Mouse (Mus musculus) forebrain, embryonic 13.5 days (tissue): ENCODE results near the gene Spata20. TPM values are rescaled to one million over a fixed set of nuclear protein-coding genes. Genes with fewer than 3 reads are reported as not detected.

Source experiments
- ATAC-seq: fragments of 200-750 bp; cut with Nextera tagmentation; 2 replicates; pipeline ENCODE4 v1.8.0; 2017
- H3K27ac ChIP-seq: fragments of 300-500 bp; sonication (generic); 2 replicates; pipeline ENCODE4 v1.5.1; 2015; ENCODE audit warnings: inconsistent platforms, mild to moderate bottlenecking, moderate library complexity
- H3K27me3 ChIP-seq: fragments of 300-500 bp; sonication (generic); 2 replicates; pipeline ENCODE4 v1.6.1; 2015; ENCODE audit warnings: mild to moderate bottlenecking, inconsistent platforms
- H3K36me3 ChIP-seq: fragments of 300-500 bp; sonication (generic); 2 replicates; pipeline ENCODE4 v1.6.1; 2015; ENCODE audit warnings: mild to moderate bottlenecking, inconsistent platforms; ENCODE audit not compliant: poor library complexity, severe bottlenecking
- H3K4me1 ChIP-seq: fragments of 300-500 bp; sonication (generic); 2 replicates; pipeline ENCODE4 v1.6.1; 2015; ENCODE audit warnings: inconsistent platforms
- H3K4me2 ChIP-seq: fragments of 300-500 bp; sonication (generic); 2 replicates; pipeline ENCODE4 v1.6.1; 2015; ENCODE audit warnings: inconsistent platforms, mild to moderate bottlenecking, moderate library complexity
- H3K4me3 ChIP-seq: fragments of 300-500 bp; sonication (generic); 2 replicates; pipeline ENCODE4 v1.5.1; 2015; ENCODE audit warnings: mild to moderate bottlenecking, inconsistent platforms
- H3K9ac ChIP-seq: fragments of 300-500 bp; sonication (generic); 2 replicates; pipeline ENCODE4 v1.6.1; 2015; ENCODE audit warnings: mild to moderate bottlenecking, inconsistent platforms
- H3K9me3 ChIP-seq: fragments of 300-500 bp; sonication (generic); replicated peaks from 2 replicates; pipeline ENCODE4 v1.6.1; 2016; ENCODE audit warnings: inconsistent platforms
- WGBS: fragments of 180-500 bp; shearing (Covaris S2); methylation state at CpG from one replicate; pipeline ENCODE4 v1.1.7; 2015; 5-methylcytosine and 5-hydroxymethylcytosine counted together
- polyA plus RNA-seq: library from polyadenylated mRNA; unstranded; fragments of >200 nt; fragmentation: Nextera tagmentation; extraction: Ambion mirVana; gene quantifications from 2 replicates; pipeline ENCODE4 v1.2.1, GENCODE M21; 2015

Gene Spata20
- polyA plus RNA-seq, 1 experiment from 2014 or later: 0.18 TPM

GRCm38 (mm10) chr11:94445300-94445699, 40.7 kb downstream of the Spata20 start:
- Histone ChIP-seq H3K4me1 (peaks cover 46% of the 10 kb centered on the region), H3K27ac (no peak overlapping the region), H3K27me3 (no peaks in the 10 kb centered on the region), H3K9ac (no peak overlapping the region), H3K4me2 (no peak overlapping the region), H3K4me3 (no peak overlapping the region), H3K9me3 (no peaks in the 10 kb centered on the region), H3K36me3 (no peaks in the 10 kb centered on the region)
- ATAC-seq: no peak
- WGBS: 59% methylated on average over 4 of the region's 4 CpGs

- Histone ChIP-seq H3K4me1 (peaks cover 45% of the 10 kb centered on the region), H3K36me3 (no peaks in the 10 kb centered on the region), H3K27ac (no peak overlapping the region), H3K9me3 (no peaks in the 10 kb centered on the region), H3K9ac (no peak overlapping the region), H3K27me3 (no peaks in the 10 kb centered on the region), H3K4me3 (no peak overlapping the region), H3K4me2 (no peak overlapping the region)
- 66% methylated on average over 5 of the region's 5 CpGs for WGBS
- no peak for ATAC-seq
Measured at GRCm38 (mm10) chr11:94444829-94445228, 41.1 kb downstream of the Spata20 start.

GRCm38 (mm10) chr11:94441752-94442151, 44.2 kb downstream of the Spata20 start:
- Histone ChIP-seq H3K4me2 (no peak overlapping the region), H3K36me3 (no peaks in the 10 kb centered on the region), H3K4me1 (peaks cover 29% of the 10 kb centered on the region), H3K27ac (peak overlapping the region; percentile 46; the same call in 1 of the 2 replicates), H3K27me3 (0 out of 2 replicates have a peak, but pooled peaks cover 2% of the 10 kb centered on the region), H3K9me3 (no peaks in the 10 kb centered on the region), H3K9ac (no peak overlapping the region; the same call in 1 of the 2 replicates), H3K4me3 (no peak overlapping the region)
- 48% methylated on average over 9 of the region's 9 CpGs for WGBS
- ATAC-seq: no peak

GRCm38 (mm10) chr11:94441122-94441521, 44.9 kb downstream of the Spata20 start:
- H3K9me3 ChIP-seq: no peaks in the 10 kb centered on the region
- peaks cover 29% of the 10 kb centered on the region for H3K4me1 ChIP-seq
- no peak for ATAC-seq
- no peaks in the 10 kb centered on the region for H3K36me3 ChIP-seq
- no peak overlapping the region for H3K4me2 ChIP-seq
- 25% methylated on average over 7 of the region's 7 CpGs for WGBS
- 0 out of 2 replicates have a peak, but pooled peaks cover 2% of the 10 kb centered on the region for H3K27me3 ChIP-seq
- no peak overlapping the region for H3K4me3 ChIP-seq
- peak overlapping the region; percentile 46; the same call in 1 of the 2 replicates for H3K27ac ChIP-seq
- no peak overlapping the region for H3K9ac ChIP-seq

GRCm38 (mm10) chr11:94440421-94440820, 45.6 kb downstream of the Spata20 start:
- 63% methylated on average over 6 of the region's 6 CpGs for WGBS
- H3K27me3 ChIP-seq: 0 out of 2 replicates have a peak, but pooled peaks cover 2% of the 10 kb centered on the region
- no peak overlapping the region for H3K4me2 ChIP-seq
- H3K4me3 ChIP-seq: no peak overlapping the region
- no peak overlapping the region for H3K9ac ChIP-seq
- H3K36me3 ChIP-seq: no peaks in the 10 kb centered on the region
- peaks cover 26% of the 10 kb centered on the region for H3K4me1 ChIP-seq
- 0 out of 2 replicates have a peak overlapping the region, but pooled peaks have one; percentile 11 for H3K27ac ChIP-seq
- ATAC-seq: no peak
- H3K9me3 ChIP-seq: no peaks in the 10 kb centered on the region

- WGBS: 35% methylated on average over 9 of the region's 9 CpGs
- Histone ChIP-seq H3K27ac (peak overlapping the region; percentile 72), H3K4me3 (no peak overlapping the region), H3K9ac (no peak overlapping the region), H3K9me3 (no peaks in the 10 kb centered on the region), H3K4me2 (peak overlapping the region; percentile 16; the same call in 1 of the 2 replicates), H3K27me3 (peaks cover 3% of the 10 kb centered on the region; the same call in 1 of the 2 replicates), H3K4me1 (peaks cover 43% of the 10 kb centered on the region), H3K36me3 (peaks cover 22% of the 10 kb centered on the region)
- ATAC-seq: no peak
Measured at GRCm38 (mm10) chr11:94429011-94429651, 56.8 kb downstream of the Spata20 start.

Other genes with a start within 250 kb of the Spata20 start
- gene Wfikkn2, start 240.2 kb downstream of the Spata20 start, polyA plus RNA-seq: 3.7 and 4.6 TPM in 2 replicates
- gene Gm21885, start 204.3 kb downstream of the Spata20 start, polyA plus RNA-seq: 0.68 TPM in 1 of 2 replicates, not detected in the other
- 164 and 173 TPM in 2 replicates for gene Luc7l3, start 164.2 kb downstream of the Spata20 start, polyA plus RNA-seq
- 10.5 and 10.6 TPM in 2 replicates for gene Ankrd40, start 158.2 kb downstream of the Spata20 start, polyA plus RNA-seq
- gene Abcc3, start 93.2 kb downstream of the Spata20 start, polyA plus RNA-seq: 0.31 and 0.54 TPM in 2 replicates
- 5.4 and 8.4 TPM in 2 replicates for gene Cacna1g, start 12.0 kb downstream of the Spata20 start, polyA plus RNA-seq
- 0.15 and 0.34 TPM in 2 replicates for gene Epn3, start 13.8 kb upstream of the Spata20 start, polyA plus RNA-seq
- gene Mycbpap, start 35.6 kb upstream of the Spata20 start, polyA plus RNA-seq: 2.2 and 2.5 TPM in 2 replicates
- 3.1 and 3.7 TPM in 2 replicates for gene Rsad1, start 63.1 kb upstream of the Spata20 start, polyA plus RNA-seq
- gene Chad, start 78.9 kb upstream of the Spata20 start, polyA plus RNA-seq: 0.14 and 0.19 TPM in 2 replicates
- 1.4 and 1.8 TPM in 2 replicates for gene Acsf2, start 115.7 kb upstream of the Spata20 start, polyA plus RNA-seq
- 165 and 182 TPM in 2 replicates for gene Lrrc59, start 143.6 kb upstream of the Spata20 start, polyA plus RNA-seq
- gene Mrpl27, start 167.6 kb upstream of the Spata20 start, polyA plus RNA-seq: 144 and 153 TPM in 2 replicates
- gene Eme1, start 167.8 kb upstream of the Spata20 start, polyA plus RNA-seq: 26.6 and 31.7 TPM in 2 replicates
- 8.2 and 8.7 TPM in 2 replicates for gene Xylt2, start 191.3 kb upstream of the Spata20 start, polyA plus RNA-seq
- gene Gm11541, start 218.3 kb upstream of the Spata20 start, polyA plus RNA-seq: not detected in 2 replicates